Mouse (Mus musculus): ENCODE results near the gene Pex5l.

Gene Pex5l

DNA sequence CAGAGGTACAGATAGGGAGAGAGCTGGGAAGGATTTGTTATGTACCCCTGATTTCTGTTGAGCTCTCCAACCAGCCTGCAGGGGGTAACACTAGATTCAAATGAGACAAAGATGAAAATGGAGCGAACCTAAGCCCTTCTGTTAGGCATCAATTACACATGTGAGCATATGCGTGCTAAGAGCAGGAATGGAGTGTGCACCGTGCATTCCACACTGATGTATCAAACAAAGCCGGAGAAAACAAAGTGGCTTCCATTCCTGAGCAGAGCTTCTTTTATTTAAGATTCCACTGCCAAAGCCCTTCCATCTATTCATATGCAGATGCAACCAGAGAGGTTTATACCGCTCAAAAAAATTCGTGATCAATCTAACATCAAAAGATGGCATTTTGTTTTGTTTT is 79.5 kb downstream of the Pex5l start:
- no peak for DNase-seq (ENCODE audit: low read depth)

GRCm38 (mm10) chr3:33061428-33061827 is 81.6 kb downstream of the Pex5l start:
- DNase-seq (ENCODE audit: low read depth), result no peak

DNA sequence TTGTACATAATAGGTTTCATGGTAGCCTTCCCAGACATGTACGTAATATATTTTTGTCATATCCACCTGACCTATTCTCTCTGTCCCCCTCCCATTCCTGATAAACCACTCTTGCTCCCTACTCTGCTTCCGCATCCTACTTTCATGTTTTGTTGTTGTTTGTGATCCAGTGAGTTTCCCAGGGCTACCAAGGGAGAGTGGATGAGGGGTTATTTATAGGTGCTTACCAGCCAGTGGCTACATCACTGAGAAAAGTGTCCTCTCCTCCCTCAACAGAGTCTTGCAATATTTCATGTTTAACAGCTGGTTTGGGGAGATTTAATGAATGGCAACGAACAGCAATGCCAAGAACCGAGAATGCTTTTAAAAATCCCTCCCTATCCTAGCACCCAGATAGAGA is 82.0 kb downstream of the Pex5l start:
- DNase-seq (ENCODE audit: low read depth), result no peak

DNA sequence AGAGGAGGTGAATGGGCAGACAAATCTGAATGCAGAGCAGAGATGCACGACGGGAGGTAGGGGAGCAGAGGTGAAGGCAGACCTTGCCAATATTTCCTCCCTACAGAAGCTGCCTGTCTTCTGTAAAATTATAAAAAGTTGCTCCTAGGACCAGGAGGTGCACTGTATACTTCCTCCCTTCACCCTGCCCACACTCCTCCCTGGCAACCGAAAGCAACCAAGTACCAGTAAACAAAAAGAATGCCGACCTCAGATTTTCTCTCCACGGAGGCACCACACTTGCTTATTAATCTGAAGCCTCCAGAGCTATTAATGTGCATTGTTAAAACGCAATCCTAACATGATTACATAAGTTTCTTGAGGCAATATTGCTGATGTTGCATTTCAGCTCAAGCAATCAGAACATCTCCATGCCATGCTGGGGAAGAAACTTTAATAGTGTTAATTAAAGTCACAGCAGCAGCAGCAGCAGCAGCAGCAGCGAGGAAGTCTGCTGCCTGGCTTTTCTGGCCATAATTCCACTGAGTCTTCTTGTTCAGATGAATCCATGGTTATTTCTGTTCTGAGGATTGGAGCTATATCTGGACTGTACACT is 82.6 kb downstream of the Pex5l start:
- no peak for DNase-seq (ENCODE audit: low read depth)

- no peak for DNase-seq (ENCODE audit: low read depth)
Observed at GRCm38 (mm10) chr3:33048304-33048703, 94.7 kb downstream of the Pex5l start.

- DNase-seq (ENCODE audit: low read depth), result no peak
Observed at GRCm38 (mm10) chr3:33044799-33045106, 98.3 kb downstream of the Pex5l start.

- peak; percentile 46 for DNase-seq (ENCODE audit: low read depth)
Observed at GRCm38 (mm10) chr3:33043896-33044798, 98.9 kb downstream of the Pex5l start.

GRCm38 (mm10) chr3:33024566-33024965 is 118.5 kb downstream of the Pex5l start:
- peak; percentile 12 for DNase-seq (ENCODE audit: low read depth)

DNA sequence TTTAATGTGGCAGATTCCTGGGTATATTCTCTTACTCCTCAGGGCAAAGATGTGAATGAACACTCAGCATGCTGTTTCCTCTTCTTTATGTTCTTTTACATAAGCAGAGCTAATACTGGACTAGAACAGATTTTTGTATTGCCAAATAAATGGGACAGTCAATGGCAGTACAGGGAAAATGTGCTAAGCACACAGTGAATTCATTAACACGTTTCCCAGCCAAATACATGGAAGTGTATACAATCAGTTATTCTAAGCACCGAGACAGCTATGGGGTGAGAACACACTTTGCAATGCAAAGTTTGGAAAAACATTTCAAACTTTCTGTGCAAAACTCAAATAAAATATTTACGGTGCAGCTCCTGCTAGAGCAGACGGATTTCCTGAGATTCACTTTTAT is 139.1 kb downstream of the Pex5l start:
- DNase-seq (ENCODE audit: low read depth), result no peak

GRCm38 (mm10) chr3:33001769-33002168 is 141.3 kb downstream of the Pex5l start:
- DNase-seq (ENCODE audit: low read depth), result no peak

GRCm38 (mm10) chr3:33000383-33001015 is 142.5 kb downstream of the Pex5l start:
- DNase-seq (ENCODE audit: low read depth), result no peak

GRCm38 (mm10) chr3:32991713-32992575 is 151.1 kb downstream of the Pex5l start:
- DNase-seq (ENCODE audit: low read depth), result no peak

DNA sequence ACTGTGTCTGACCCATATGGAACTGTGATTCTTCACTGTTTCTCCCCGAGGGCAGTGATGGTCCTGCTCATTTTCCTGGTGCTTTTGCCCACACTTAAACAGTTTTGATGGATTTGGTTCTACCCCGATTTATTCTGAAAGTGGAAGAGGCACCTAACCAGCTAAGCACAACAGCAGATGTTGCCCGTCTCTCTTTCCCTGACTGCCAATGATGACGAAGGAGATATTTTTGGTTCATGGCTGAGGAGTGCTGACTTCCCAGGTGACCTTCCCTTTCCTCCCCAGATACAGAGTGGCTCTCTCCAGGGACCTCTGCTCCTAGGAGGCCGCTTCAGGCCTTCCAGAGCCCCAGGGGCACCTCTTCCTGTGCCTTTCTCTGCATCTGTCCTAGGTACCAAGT is 155.2 kb downstream of the Pex5l start:
- no peak for DNase-seq (ENCODE audit: low read depth)

- DNase-seq (ENCODE audit: low read depth), result no peak
Observed at GRCm38 (mm10) chr3:32985141-32985540, 157.9 kb downstream of the Pex5l start.

GRCm38 (mm10) chr3:32979981-32980380 is 163.1 kb downstream of the Pex5l start:
- DNase-seq (ENCODE audit: low read depth), result no peak

GRCm38 (mm10) chr3:32979238-32979637 is 163.8 kb downstream of the Pex5l start:
- no peak for DNase-seq (ENCODE audit: low read depth)

- no peak for DNase-seq (ENCODE audit: low read depth)
Observed at GRCm38 (mm10) chr3:32970257-32970656, 172.8 kb downstream of the Pex5l start.

DNA sequence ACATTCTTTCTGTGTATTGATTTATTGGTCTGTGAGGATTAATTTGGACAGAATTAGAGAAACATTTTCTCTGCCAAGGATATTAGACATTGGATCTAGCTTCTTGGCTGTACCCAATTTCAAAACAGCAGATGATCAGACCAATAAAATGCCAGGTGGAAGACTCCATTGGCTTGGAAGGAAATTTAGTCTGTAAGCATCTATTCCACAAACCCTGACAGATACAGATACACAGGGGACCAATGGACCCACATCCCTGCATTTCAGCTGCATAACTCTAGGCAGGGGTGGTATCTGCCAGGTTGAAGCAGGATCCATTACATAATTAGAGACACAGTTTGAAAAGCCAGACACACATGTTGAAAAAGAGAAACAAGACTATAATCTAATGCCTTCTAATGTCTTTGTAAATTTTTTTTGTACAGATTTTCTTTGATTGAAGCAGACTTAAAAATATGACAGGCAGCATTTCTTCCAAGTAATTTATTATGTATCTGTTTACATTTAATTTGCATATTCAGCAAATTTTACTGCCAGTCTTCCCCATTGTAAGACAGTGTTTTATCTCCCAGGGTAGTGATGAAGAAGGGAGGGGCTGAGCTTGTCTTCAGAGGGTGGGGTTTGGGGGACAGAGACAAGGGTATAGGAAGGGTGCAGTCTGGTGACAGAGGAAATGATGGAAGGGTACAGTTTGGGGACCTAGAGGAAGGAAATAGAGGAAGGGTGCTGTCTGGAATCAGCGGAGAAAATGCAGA is 174.2 kb downstream of the Pex5l start:
- no peak for DNase-seq (ENCODE audit: low read depth)

DNA sequence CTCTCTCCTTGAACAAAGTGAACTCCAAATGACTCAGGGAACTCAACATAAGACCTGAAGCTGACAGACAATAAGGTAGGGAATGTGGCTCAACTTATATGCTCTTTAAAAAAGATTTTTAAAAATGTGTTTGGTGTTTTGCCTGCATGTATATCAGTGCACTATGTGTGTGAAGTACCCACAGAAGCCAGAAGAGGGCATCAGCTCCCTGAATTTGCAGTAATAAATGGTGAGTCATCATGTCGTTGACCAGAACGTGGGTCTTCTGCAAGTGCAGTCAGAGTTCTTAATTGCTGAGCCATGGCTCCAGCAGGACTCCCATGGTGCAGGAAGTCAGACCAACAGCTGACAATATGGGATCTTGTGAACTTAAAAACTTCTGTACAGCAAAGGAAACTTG is 177.5 kb downstream of the Pex5l start:
- peak; percentile 53 for DNase-seq (ENCODE audit: low read depth)

- DNase-seq (ENCODE audit: low read depth), result no peak
Observed at GRCm38 (mm10) chr3:32961494-32961893, 181.6 kb downstream of the Pex5l start.

DNA sequence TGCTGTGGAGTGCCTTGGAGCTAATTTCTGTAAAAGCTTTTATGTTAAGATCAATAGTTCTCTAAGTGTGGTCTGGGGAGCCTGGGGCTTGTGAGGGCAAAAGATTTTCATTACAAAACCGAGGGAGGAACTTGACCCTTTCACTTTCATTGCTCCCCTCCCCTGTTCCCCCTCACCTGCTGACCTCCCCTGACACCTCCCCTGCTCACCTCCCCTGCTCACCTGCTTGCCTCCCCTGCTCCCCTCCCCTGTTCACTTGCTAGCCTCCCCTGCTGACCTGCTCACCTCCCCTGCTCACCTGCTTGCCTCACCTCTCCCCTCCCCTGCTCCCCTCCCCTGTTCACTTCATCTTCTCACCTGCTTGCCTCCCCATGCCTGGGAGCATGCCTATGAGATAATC is 191.7 kb downstream of the Pex5l start:
- DNase-seq (ENCODE audit: low read depth), result no peak

- DNase-seq (ENCODE audit: low read depth), result no peak
Observed at GRCm38 (mm10) chr3:32947486-32947885, 195.6 kb downstream of the Pex5l start.
